Mouse (Mus musculus) cortical plate, adult 2 months (tissue): ENCODE results near the gene Erc2.

ENCODE experiments used
- CTCF ChIP-seq: fragments of 200-500 bp; IDR thresholded peaks from 2 replicates; pipeline ENCODE4 v1.5.1; 2011; ENCODE audit warnings: mild to moderate bottlenecking, control low read depth, low read length; ENCODE audit not compliant: insufficient read depth; ENCODE audit errors: extremely low read depth
- POLR2A ChIP-seq: fragments of 200-500 bp; IDR thresholded peaks from 2 replicates; pipeline ENCODE4 v1.6.1; 2011; ENCODE audit warnings: mild to moderate bottlenecking, low read length, control low read depth; ENCODE audit not compliant: insufficient read depth; ENCODE audit errors: extremely low read depth

- TF ChIP-seq CTCF = no peak
- no peak for TF ChIP-seq POLR2A
These were observed 450.3 kb downstream of the Erc2 start for GRCm38 (mm10) chr14:28072561-28072960.
